Mouse (Mus musculus): ENCODE results near the gene Slc25a38. TPM values are rescaled to one million over a fixed set of nuclear protein-coding genes. Genes with fewer than 3 reads are reported as not detected.

The Slc25a38 gene
- polyA plus RNA-seq, 1 experiment from 2014 or later: 32.7 TPM

- peaks cover 46% of the 10 kb centered on the region for H3K36me3 ChIP-seq (replicated peaks)
- no peaks in the 10 kb centered on the region for H3K9me3 ChIP-seq
- peaks cover 15% of the 10 kb centered on the region for H3K4me1 ChIP-seq
- 84% methylated on average over 3 of the region's 3 CpGs for WGBS
- no peak overlapping the region for H3K9ac ChIP-seq
- ATAC-seq (ENCODE audit: low FRiP score): no peak
- H3K4me3 ChIP-seq (replicated peaks): no peak overlapping the region
- H3K27ac ChIP-seq: no peak overlapping the region
- no peak overlapping the region for H3K4me2 ChIP-seq
- H3K27me3 ChIP-seq: no peaks in the 10 kb centered on the region
These were observed 21.7 kb downstream of the Slc25a38 start for GRCm38 (mm10) chr9:120131784-120132288.

GRCm38 (mm10) chr9:120132980-120133754, 23.0 kb downstream of the Slc25a38 start:
- no peak overlapping the region for H3K4me3 ChIP-seq (replicated peaks)
- H3K4me1 ChIP-seq: peaks cover 12% of the 10 kb centered on the region
- 43% methylated on average over 8 of the region's 8 CpGs for WGBS
- no peak for ATAC-seq (ENCODE audit: low FRiP score)
- H3K27me3 ChIP-seq: no peaks in the 10 kb centered on the region
- H3K4me2 ChIP-seq: no peak overlapping the region
- H3K27ac ChIP-seq: peak overlapping the region; percentile 47; the same call in 1 of the 2 replicates
- H3K9me3 ChIP-seq: no peaks in the 10 kb centered on the region
- no peak overlapping the region for H3K9ac ChIP-seq
- H3K36me3 ChIP-seq (replicated peaks): peaks cover 46% of the 10 kb centered on the region

DNA sequence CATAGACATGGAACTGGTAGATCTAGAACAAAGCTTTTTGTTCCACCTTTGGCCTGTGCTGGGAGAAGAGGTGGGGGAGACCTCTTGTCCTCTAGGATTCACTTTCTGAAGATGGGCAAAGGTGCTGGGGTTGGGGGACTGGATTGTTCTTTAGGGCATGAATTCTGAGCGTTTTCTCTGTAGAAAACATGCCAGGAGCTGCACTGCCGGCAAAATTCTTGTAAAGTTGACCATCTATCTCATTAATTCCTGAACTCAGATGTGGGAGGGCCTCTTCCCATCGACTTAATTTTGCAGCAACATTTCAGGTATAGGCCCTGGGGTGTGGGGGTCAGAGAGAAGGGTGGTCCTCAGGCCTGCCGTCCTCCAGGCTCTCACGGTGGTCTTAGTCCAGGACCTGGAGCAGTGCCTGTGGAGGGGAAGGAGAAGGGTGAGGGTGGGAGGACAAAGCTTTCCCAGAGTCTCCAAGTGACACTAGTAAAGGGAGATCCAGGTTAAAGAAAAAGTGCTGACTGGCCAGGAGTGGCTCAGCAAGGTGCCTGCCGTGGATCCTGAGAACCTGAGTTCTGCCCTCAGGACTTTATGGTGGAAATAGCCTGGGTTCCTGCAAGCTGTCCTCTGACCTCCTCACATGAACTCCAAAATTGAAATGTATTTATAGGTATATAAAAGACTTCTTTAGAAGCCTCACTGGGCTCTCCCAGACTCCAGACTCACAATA, 23.7 kb downstream of the Slc25a38 start:
- Histone ChIP-seq H3K4me1 (peaks cover 5% of the 10 kb centered on the region), H3K27me3 (no peaks in the 10 kb centered on the region), H3K9ac (no peak overlapping the region), H3K27ac (peak overlapping the region; percentile 47; the same call in 1 of the 2 replicates), H3K4me2 (no peak overlapping the region), H3K36me3 (replicated peaks) (peaks cover 42% of the 10 kb centered on the region), H3K4me3 (replicated peaks) (no peak overlapping the region), H3K9me3 (no peaks in the 10 kb centered on the region)
- ATAC-seq (ENCODE audit: low FRiP score): no peak
- 59% methylated on average over 6 of the region's 6 CpGs for WGBS

GRCm38 (mm10) chr9:120134529-120135160, 24.5 kb downstream of the Slc25a38 start:
- Histone ChIP-seq H3K27ac (no peak overlapping the region), H3K9me3 (no peaks in the 10 kb centered on the region), H3K36me3 (replicated peaks) (peaks cover 35% of the 10 kb centered on the region), H3K9ac (no peak overlapping the region), H3K4me2 (no peak overlapping the region), H3K4me1 (no peaks in the 10 kb centered on the region), H3K27me3 (no peaks in the 10 kb centered on the region), H3K4me3 (replicated peaks) (no peak overlapping the region)
- no peak for ATAC-seq (ENCODE audit: low FRiP score)
- 85% methylated on average over 13 of the region's 13 CpGs for WGBS

DNA sequence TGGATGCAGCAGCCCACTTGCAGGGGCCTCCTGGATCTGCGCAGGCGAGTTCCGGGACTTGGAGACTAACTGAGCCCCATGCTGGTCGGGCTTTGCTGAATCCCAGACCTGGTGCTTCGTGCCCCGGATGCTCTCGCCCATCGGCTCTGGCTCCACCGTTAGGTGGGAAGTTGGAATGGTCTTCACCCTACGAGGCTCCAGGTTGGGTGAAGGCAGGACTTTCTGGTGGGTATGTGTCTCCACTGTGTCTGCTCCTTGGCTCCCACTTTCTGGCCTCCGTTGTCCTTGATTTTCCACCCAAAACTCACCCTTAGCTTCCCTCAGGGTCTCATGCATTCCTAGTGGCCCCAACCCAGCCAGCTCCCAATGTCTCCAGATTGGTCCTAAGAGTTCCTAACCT, 25.3 kb downstream of the Slc25a38 start:
- Histone ChIP-seq H3K4me1 (no peaks in the 10 kb centered on the region), H3K4me3 (replicated peaks) (no peak overlapping the region), H3K9ac (no peak overlapping the region), H3K4me2 (no peak overlapping the region), H3K36me3 (replicated peaks) (peaks cover 26% of the 10 kb centered on the region), H3K9me3 (no peaks in the 10 kb centered on the region), H3K27ac (no peak overlapping the region), H3K27me3 (no peaks in the 10 kb centered on the region)
- no peak for ATAC-seq (ENCODE audit: low FRiP score)
- WGBS: 92% methylated on average over 11 of the region's 11 CpGs

DNA sequence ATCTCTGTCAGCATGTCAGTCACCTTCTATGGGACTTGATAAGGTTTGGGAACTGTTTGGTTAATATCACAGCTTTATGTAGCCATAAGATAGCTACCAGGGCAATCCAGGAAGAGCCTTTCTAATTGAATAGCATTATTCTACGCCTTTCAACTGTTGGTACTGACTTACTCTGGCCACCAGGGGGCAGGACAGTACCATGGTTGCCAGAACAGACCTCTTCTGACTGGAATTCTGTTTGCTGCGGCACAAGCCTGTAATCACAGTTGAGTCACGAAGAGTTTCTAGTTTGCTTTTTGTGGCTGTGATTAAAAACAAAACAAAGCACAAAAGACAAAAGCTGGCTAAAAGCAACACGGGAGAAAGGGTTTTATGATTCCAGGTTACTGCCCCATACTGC, 30.5 kb downstream of the Slc25a38 start:
- no peak overlapping the region for H3K4me2 ChIP-seq
- no peak overlapping the region for H3K27ac ChIP-seq
- no peak overlapping the region for H3K9ac ChIP-seq
- no peaks in the 10 kb centered on the region for H3K9me3 ChIP-seq
- 14% methylated on average over 4 of the region's 4 CpGs for WGBS
- no peak overlapping the region for H3K4me3 ChIP-seq (replicated peaks)
- no peaks in the 10 kb centered on the region for H3K4me1 ChIP-seq
- peak; percentile 79; the same call in 1 of the 2 replicates for ATAC-seq (ENCODE audit: low FRiP score)
- no peaks in the 10 kb centered on the region for H3K36me3 ChIP-seq (replicated peaks)
- H3K27me3 ChIP-seq: no peaks in the 10 kb centered on the region

DNA sequence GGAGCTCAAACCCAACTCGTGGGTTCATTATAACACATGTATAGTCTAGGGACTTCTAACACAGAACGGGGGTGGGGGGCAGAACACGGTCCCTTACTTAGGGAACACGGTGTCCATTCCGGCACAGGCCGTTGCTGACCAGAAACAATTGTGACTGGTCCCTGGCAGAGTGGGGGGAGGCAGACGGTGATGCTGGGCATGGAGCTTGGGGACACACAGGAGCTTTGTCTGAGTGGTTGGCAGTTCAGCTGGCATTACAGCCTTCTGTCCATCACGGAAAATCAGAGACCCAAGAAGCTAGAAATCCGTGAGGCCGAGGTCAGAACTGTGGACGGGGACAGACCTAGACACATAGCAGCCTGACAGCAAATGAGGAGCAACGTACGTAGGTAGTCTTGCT, 34.3 kb downstream of the Slc25a38 start:
- Histone ChIP-seq H3K4me3 (replicated peaks) (no peak overlapping the region), H3K4me2 (no peak overlapping the region), H3K9ac (no peak overlapping the region), H3K27me3 (no peaks in the 10 kb centered on the region), H3K9me3 (no peaks in the 10 kb centered on the region), H3K36me3 (replicated peaks) (no peaks in the 10 kb centered on the region), H3K27ac (no peak overlapping the region), H3K4me1 (peaks cover 5% of the 10 kb centered on the region)
- WGBS: 88% methylated on average over 13 of the region's 13 CpGs
- no peak for ATAC-seq (ENCODE audit: low FRiP score)

- Histone ChIP-seq H3K27ac (0 out of 2 replicates have a peak within 1 kb of the TSS, but pooled peaks have one; percentile 22), H3K27me3 (no peaks in the 10 kb centered on the region), H3K4me3 (replicated peaks) (no peak within 1 kb of the TSS), H3K4me1 (peaks cover 8% of the 10 kb centered on the region), H3K4me2 (no peak within 1 kb of the TSS), H3K9ac (no peak within 1 kb of the TSS), H3K36me3 (replicated peaks) (no peaks in the 10 kb centered on the region), H3K9me3 (no peaks in the 10 kb centered on the region)
- no peak for ATAC-seq (ENCODE audit: low FRiP score)
- WGBS: 30% methylated on average over 11 of the region's 11 CpGs
These were observed 39.2 kb downstream of the Slc25a38 start, which contains the start of gene Mobp for GRCm38 (mm10) chr9:120149222-120149828. Mobp (plus strand) TSS chr9:120149707.

DNA sequence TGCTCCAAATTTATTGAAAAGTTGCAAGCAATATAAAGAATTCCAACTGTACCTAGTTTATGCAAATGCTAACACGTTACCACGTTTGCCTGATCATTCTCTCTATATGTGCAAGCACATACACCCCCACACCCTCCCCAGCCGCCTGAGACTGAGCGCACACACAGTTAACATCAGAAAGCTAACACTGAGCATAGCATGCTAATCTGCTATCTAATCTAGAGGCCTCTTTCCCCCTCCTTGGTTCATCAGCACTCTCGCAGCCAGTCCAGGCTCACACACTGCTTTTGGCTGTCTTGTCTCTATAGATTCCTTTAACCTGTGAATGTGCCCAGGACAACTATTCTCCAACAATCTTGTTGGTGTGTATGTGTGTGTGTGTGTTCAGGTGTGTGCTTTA, 41.0 kb downstream of the Slc25a38 start:
- no peak for ATAC-seq (ENCODE audit: low FRiP score)
- H3K4me1 ChIP-seq: peaks cover 8% of the 10 kb centered on the region
- no peaks in the 10 kb centered on the region for H3K9me3 ChIP-seq
- H3K27me3 ChIP-seq: no peaks in the 10 kb centered on the region
- 72% methylated on average over 5 of the region's 5 CpGs for WGBS
- H3K9ac ChIP-seq: no peak overlapping the region
- H3K4me3 ChIP-seq (replicated peaks): no peak overlapping the region
- no peak overlapping the region for H3K27ac ChIP-seq
- H3K36me3 ChIP-seq (replicated peaks): no peaks in the 10 kb centered on the region
- no peak overlapping the region for H3K4me2 ChIP-seq

GRCm38 (mm10) chr9:120151906-120152399, 41.8 kb downstream of the Slc25a38 start:
- Histone ChIP-seq H3K27ac (no peak overlapping the region), H3K36me3 (replicated peaks) (no peaks in the 10 kb centered on the region), H3K4me3 (replicated peaks) (no peak overlapping the region), H3K9me3 (no peaks in the 10 kb centered on the region), H3K4me2 (no peak overlapping the region), H3K27me3 (no peaks in the 10 kb centered on the region), H3K9ac (no peak overlapping the region), H3K4me1 (peaks cover 8% of the 10 kb centered on the region)
- WGBS: 81% methylated on average over 12 of the region's 12 CpGs
- ATAC-seq (ENCODE audit: low FRiP score): no peak

DNA sequence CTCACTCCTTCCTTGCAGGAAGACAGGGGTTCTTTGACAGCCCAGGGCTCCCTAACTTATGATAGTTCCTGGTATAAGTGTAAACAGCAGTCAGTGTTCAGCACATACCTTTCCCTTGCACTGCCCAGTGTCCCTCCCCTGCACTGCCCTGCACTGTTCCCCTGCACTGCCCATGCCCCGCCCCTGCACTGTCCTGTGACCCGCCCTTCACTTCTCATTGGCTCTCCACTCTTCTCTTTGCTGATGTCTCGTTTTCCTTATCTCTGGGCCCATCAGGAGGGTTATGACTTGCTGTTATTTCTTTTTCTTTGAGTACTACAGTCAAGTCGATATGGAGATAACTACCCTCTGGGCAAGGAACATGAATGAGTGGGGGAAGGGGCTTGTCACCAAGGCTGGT, 47.9 kb downstream of the Slc25a38 start:
- H3K4me3 ChIP-seq (replicated peaks): no peak overlapping the region
- WGBS: 36% methylated on average over 4 of the region's 4 CpGs
- no peaks in the 10 kb centered on the region for H3K27me3 ChIP-seq
- no peak for ATAC-seq (ENCODE audit: low FRiP score)
- no peak overlapping the region for H3K4me2 ChIP-seq
- H3K27ac ChIP-seq: no peak overlapping the region
- 0 out of 2 replicates have a peak, but pooled peaks cover 8% of the 10 kb centered on the region for H3K4me1 ChIP-seq
- no peak overlapping the region for H3K9ac ChIP-seq
- no peaks in the 10 kb centered on the region for H3K36me3 ChIP-seq (replicated peaks)
- no peaks in the 10 kb centered on the region for H3K9me3 ChIP-seq

DNA sequence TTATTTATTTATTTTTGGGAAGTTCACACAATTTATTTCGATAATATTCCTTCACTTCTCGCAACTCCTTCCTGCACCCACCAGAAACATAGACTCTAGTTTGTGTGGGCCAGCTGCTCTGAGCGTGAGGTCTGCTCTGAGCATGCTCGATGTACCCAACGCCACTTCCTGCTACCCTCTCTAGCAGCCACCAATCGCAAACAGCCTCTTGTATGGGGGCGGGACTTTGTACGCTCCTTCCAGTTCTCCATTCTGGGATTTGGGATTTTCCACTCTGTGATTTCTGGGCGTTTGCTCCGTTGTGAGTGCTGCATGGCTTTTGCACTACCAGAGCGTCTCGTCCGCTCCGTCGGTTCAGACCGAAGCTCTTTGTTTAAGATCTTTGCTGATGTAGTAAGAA, 53.7 kb downstream of the Slc25a38 start:
- Histone ChIP-seq H3K36me3 (replicated peaks) (no peaks in the 10 kb centered on the region), H3K9ac (no peak overlapping the region), H3K27me3 (no peaks in the 10 kb centered on the region), H3K4me2 (no peak overlapping the region), H3K9me3 (no peaks in the 10 kb centered on the region), H3K27ac (no peak overlapping the region), H3K4me1 (no peaks in the 10 kb centered on the region), H3K4me3 (replicated peaks) (no peak overlapping the region)
- WGBS: 85% methylated on average over 16 of the region's 16 CpGs
- no peak for ATAC-seq (ENCODE audit: low FRiP score)
